Mouse (Mus musculus): ENCODE measurements at regions not wholly inside any gene's neighbourhood (a gene's known extent, or its start where the extent isn't known, plus 50 kb on each side); places are given as distances from the start of the nearest gene placed in this dataset.

GRCm38 (mm10) chr17:76083536-76083935 is 531.8 kb upstream of the Fam98a start:
- no peaks in the 10 kb centered on the region for H3K4me1 ChIP-seq (ENCODE audit: control insufficient read depth, insufficient read depth, low read length)
- H3K27me3 ChIP-seq (ENCODE audit: control insufficient read depth, insufficient read depth, low read length) = no peaks in the 10 kb centered on the region
- no peaks in the 10 kb centered on the region for H3K36me3 ChIP-seq (ENCODE audit: control insufficient read depth, insufficient read depth, low read length)
- no peak overlapping the region for H3K27ac ChIP-seq (ENCODE audit: control insufficient read depth, insufficient read depth, low read depth, low read length)
- TF ChIP-seq POLR2A (IDR thresholded peaks at IDR 0.05; ENCODE audit: control insufficient read depth, low read depth, low read length) = no peak
- TF ChIP-seq CTCF (IDR thresholded peaks at IDR 0.05; ENCODE audit: control insufficient read depth, insufficient read depth, insufficient replicate concordance, low read depth, low read length) = no peak
- H3K4me3 ChIP-seq (ENCODE audit: control insufficient read depth, low read depth, low read length) = no peak overlapping the region

DNA sequence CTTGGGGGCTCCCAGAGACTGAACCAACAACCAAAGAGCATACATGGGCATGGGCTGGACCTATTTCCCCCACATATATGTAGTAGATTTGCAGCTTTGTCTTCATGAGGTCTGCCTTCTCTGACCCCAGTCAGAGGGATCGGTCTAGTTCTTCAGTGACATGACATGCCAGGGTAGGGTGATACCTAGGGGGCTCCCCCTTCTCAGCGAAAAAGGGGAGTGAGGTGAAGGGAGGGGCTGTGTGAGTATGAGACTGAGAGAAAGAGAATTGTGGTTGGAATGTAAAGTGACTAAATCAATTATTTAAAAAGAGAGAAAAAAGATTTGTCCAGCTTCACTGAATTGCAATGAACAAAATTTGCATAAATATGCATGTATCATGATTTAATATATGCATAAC is 530.0 kb upstream of the Fam98a start:
- TF ChIP-seq CTCF (IDR thresholded peaks at IDR 0.05; ENCODE audit: control insufficient read depth, insufficient read depth, insufficient replicate concordance, low read depth, low read length) = no peak
- TF ChIP-seq POLR2A (IDR thresholded peaks at IDR 0.05; ENCODE audit: control insufficient read depth, low read depth, low read length) = no peak
- H3K27ac ChIP-seq (ENCODE audit: control insufficient read depth, insufficient read depth, low read depth, low read length) = no peak overlapping the region
- H3K27me3 ChIP-seq (ENCODE audit: control insufficient read depth, insufficient read depth, low read length) = no peaks in the 10 kb centered on the region
- H3K4me1 ChIP-seq (ENCODE audit: control insufficient read depth, insufficient read depth, low read length) = no peaks in the 10 kb centered on the region
- no peaks in the 10 kb centered on the region for H3K36me3 ChIP-seq (ENCODE audit: control insufficient read depth, insufficient read depth, low read length)
- H3K4me3 ChIP-seq (ENCODE audit: control insufficient read depth, low read depth, low read length) = no peak overlapping the region

- H3K27me3 ChIP-seq (ENCODE audit: control insufficient read depth, insufficient read depth, low read length) = no peaks in the 10 kb centered on the region
- no peak overlapping the region for H3K27ac ChIP-seq (ENCODE audit: control insufficient read depth, insufficient read depth, low read depth, low read length)
- TF ChIP-seq POLR2A (IDR thresholded peaks at IDR 0.05; ENCODE audit: control insufficient read depth, low read depth, low read length) = no peak
- no peak for TF ChIP-seq CTCF (IDR thresholded peaks at IDR 0.05; ENCODE audit: control insufficient read depth, insufficient read depth, insufficient replicate concordance, low read depth, low read length)
- no peak overlapping the region for H3K4me3 ChIP-seq (ENCODE audit: control insufficient read depth, low read depth, low read length)
- no peaks in the 10 kb centered on the region for H3K4me1 ChIP-seq (ENCODE audit: control insufficient read depth, insufficient read depth, low read length)
- H3K36me3 ChIP-seq (ENCODE audit: control insufficient read depth, insufficient read depth, low read length) = no peaks in the 10 kb centered on the region
Observed at GRCm38 (mm10) chr17:76046438-76046837, 494.7 kb upstream of the Fam98a start.

DNA sequence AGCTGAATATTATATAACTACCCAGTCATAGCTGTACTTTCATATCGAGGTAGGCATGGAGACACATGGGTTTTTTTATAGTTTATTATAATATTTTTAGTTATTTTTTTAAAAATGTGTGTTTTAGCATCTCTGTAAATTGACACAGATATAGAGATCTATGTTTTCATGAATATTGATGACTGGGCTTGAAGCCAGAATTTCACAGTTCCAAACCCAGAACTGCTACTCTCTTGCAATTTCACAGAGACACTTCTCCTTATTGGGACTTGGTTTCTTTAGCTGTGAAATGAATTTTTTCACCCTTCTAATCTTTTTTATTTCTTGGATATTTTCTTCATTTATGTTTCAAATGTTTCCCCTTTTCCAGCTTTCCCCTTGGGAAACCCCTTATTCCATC is 481.0 kb upstream of the Fam98a start:
- Histone ChIP-seq H3K27me3 (ENCODE audit: control insufficient read depth, insufficient read depth, low read length) (no peaks in the 10 kb centered on the region), H3K27ac (ENCODE audit: control insufficient read depth, insufficient read depth, low read depth, low read length) (no peak overlapping the region), H3K4me1 (ENCODE audit: control insufficient read depth, insufficient read depth, low read length) (no peaks in the 10 kb centered on the region), H3K36me3 (ENCODE audit: control insufficient read depth, insufficient read depth, low read length) (no peaks in the 10 kb centered on the region), H3K4me3 (ENCODE audit: control insufficient read depth, low read depth, low read length) (no peak overlapping the region)
- no peak for TF ChIP-seq POLR2A (IDR thresholded peaks at IDR 0.05; ENCODE audit: control insufficient read depth, low read depth, low read length)
- TF ChIP-seq CTCF (IDR thresholded peaks at IDR 0.05; ENCODE audit: control insufficient read depth, insufficient read depth, insufficient replicate concordance, low read depth, low read length) = no peak

- no peak overlapping the region for H3K4me3 ChIP-seq (ENCODE audit: control insufficient read depth, low read depth, low read length)
- H3K27me3 ChIP-seq (ENCODE audit: control insufficient read depth, insufficient read depth, low read length) = no peaks in the 10 kb centered on the region
- TF ChIP-seq CTCF (IDR thresholded peaks at IDR 0.05; ENCODE audit: control insufficient read depth, insufficient read depth, insufficient replicate concordance, low read depth, low read length) = no peak
- no peak for TF ChIP-seq POLR2A (IDR thresholded peaks at IDR 0.05; ENCODE audit: control insufficient read depth, low read depth, low read length)
Observed at GRCm38 (mm10) chr17:76008011-76008410, 456.3 kb upstream of the Fam98a start.

GRCm38 (mm10) chr17:76002836-76003235 is 451.1 kb upstream of the Fam98a start:
- no peak overlapping the region for H3K27ac ChIP-seq (ENCODE audit: control insufficient read depth, insufficient read depth, low read depth, low read length)
- H3K36me3 ChIP-seq (ENCODE audit: control insufficient read depth, insufficient read depth, low read length) = no peaks in the 10 kb centered on the region
- TF ChIP-seq CTCF (IDR thresholded peaks at IDR 0.05; ENCODE audit: control insufficient read depth, insufficient read depth, insufficient replicate concordance, low read depth, low read length) (no peak), POLR2A (IDR thresholded peaks at IDR 0.05; ENCODE audit: control insufficient read depth, low read depth, low read length) (no peak)
- no peaks in the 10 kb centered on the region for H3K4me1 ChIP-seq (ENCODE audit: control insufficient read depth, insufficient read depth, low read length)
- H3K4me3 ChIP-seq (ENCODE audit: control insufficient read depth, low read depth, low read length) = no peak overlapping the region
- H3K27me3 ChIP-seq (ENCODE audit: control insufficient read depth, insufficient read depth, low read length) = no peaks in the 10 kb centered on the region

More at GRCm38 (mm10) chr17:76008011-76008410, 456.3 kb upstream of the Fam98a start:
- H3K27ac ChIP-seq (ENCODE audit: control insufficient read depth, insufficient read depth, low read depth, low read length) = no peak overlapping the region
- no peaks in the 10 kb centered on the region for H3K4me1 ChIP-seq (ENCODE audit: control insufficient read depth, insufficient read depth, low read length)
- H3K36me3 ChIP-seq (ENCODE audit: control insufficient read depth, insufficient read depth, low read length) = no peaks in the 10 kb centered on the region

DNA sequence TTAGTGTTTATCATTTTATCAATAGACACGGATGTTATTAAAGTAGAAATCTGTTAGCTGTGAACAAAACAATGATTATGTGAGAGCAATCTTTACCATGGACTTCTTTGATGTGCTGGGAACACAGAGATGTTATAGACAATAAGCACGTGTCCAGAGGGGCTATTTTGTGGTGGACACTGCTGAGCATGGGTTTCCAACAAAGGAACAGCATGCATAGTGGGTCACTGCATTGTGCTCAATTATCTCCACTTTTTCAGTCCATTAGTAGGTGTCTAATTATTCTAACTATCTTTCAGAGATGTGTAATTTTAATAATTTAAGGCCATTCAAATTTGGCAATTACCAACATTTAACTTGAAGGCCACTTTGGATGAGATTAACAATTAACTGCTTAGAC is 409.6 kb upstream of the Fam98a start:
- H3K4me1 ChIP-seq (ENCODE audit: control insufficient read depth, insufficient read depth, low read length) = no peaks in the 10 kb centered on the region
- H3K27me3 ChIP-seq (ENCODE audit: control insufficient read depth, insufficient read depth, low read length) = no peaks in the 10 kb centered on the region
- no peak overlapping the region for H3K4me3 ChIP-seq (ENCODE audit: control insufficient read depth, low read depth, low read length)
- H3K27ac ChIP-seq (ENCODE audit: control insufficient read depth, insufficient read depth, low read depth, low read length) = no peak overlapping the region
- TF ChIP-seq POLR2A (IDR thresholded peaks at IDR 0.05; ENCODE audit: control insufficient read depth, low read depth, low read length) (no peak), CTCF (IDR thresholded peaks at IDR 0.05; ENCODE audit: control insufficient read depth, insufficient read depth, insufficient replicate concordance, low read depth, low read length) (no peak)
- H3K36me3 ChIP-seq (ENCODE audit: control insufficient read depth, insufficient read depth, low read length) = no peaks in the 10 kb centered on the region

Data from testis, adult 2 months (tissue).